Mouse (Mus musculus) embryonic facial prominence, embryonic 11.5 days (tissue): ENCODE results near the gene Psma3. TPM values are rescaled to one million over a fixed set of nuclear protein-coding genes. Genes with fewer than 3 reads are reported as not detected.

Source experiments
- ATAC-seq: fragments of 200-750 bp; cut with Nextera tagmentation; replicated peaks from 2 replicates; pipeline ENCODE4 v1.8.0; 2017; ENCODE audit warnings: low read depth; ENCODE audit not compliant: insufficient number of reproducible peaks, low FRiP score, low TSS enrichment
- DNase-seq: peaks from one replicate; pipeline ENCODE4 v3.0.0-alpha.2; 2015; ENCODE audit warnings: low spot score
- H3K27ac ChIP-seq: fragments of 300-500 bp; sonication (generic); replicated peaks from 2 replicates; pipeline ENCODE4 v1.5.1; 2014; ENCODE audit warnings: mild to moderate bottlenecking, low read depth, low read length, control low read depth
- H3K27me3 ChIP-seq: fragments of 300-500 bp; sonication (generic); 2 replicates; pipeline ENCODE4 v1.6.1; 2014; ENCODE audit warnings: mild to moderate bottlenecking, low read length, moderate library complexity, mixed read lengths; ENCODE audit not compliant: control insufficient read depth, insufficient read depth
- H3K36me3 ChIP-seq: fragments of 300-500 bp; sonication (generic); replicated peaks from 2 replicates; pipeline ENCODE4 v1.6.1; 2014; ENCODE audit warnings: low read depth, mild to moderate bottlenecking, low read length, moderate library complexity, mixed read lengths; ENCODE audit not compliant: control insufficient read depth, insufficient read depth
- H3K4me1 ChIP-seq: fragments of 300-500 bp; sonication (generic); 2 replicates; pipeline ENCODE4 v1.6.1; 2014; ENCODE audit warnings: low read length, mixed read lengths; ENCODE audit not compliant: control insufficient read depth, insufficient read depth
- H3K4me2 ChIP-seq: fragments of 300-500 bp; sonication (generic); 2 replicates; pipeline ENCODE4 v1.6.1; 2014; ENCODE audit warnings: low read depth, mild to moderate bottlenecking, control low read depth, low read length, moderate library complexity
- H3K4me3 ChIP-seq: fragments of 300-500 bp; sonication (generic); 2 replicates; pipeline ENCODE4 v1.5.1; 2014; ENCODE audit warnings: low read depth, low read length, control low read depth
- H3K9ac ChIP-seq: fragments of 300-500 bp; sonication (generic); replicated peaks from 2 replicates; pipeline ENCODE4 v1.6.1; 2014; ENCODE audit warnings: mild to moderate bottlenecking, control low read depth, low read length
- H3K9me3 ChIP-seq: fragments of 300-500 bp; sonication (generic); replicated peaks from 2 replicates; pipeline ENCODE4 v1.6.1; 2016; ENCODE audit warnings: mild to moderate bottlenecking, low read length, inconsistent platforms, mixed read lengths; ENCODE audit not compliant: control insufficient read depth
- WGBS: fragments of 180-500 bp; shearing (Covaris S2); extraction: QIAGEN DNeasy Blood & Tissue Kit; methylation state at CpG from one replicate; pipeline ENCODE4 v1.1.7; 2014; 5-methylcytosine and 5-hydroxymethylcytosine counted together
- polyA plus RNA-seq: library from polyadenylated mRNA; unstranded; fragments of >200 nt; fragmentation: Nextera tagmentation; extraction: Ambion mirVana; gene quantifications from 2 replicates; pipeline ENCODE4 v1.2.1, GENCODE M21; 2014

The Psma3 gene
- polyA plus RNA-seq, 1 experiment from 2014 or later, result 805 TPM

GRCm38 (mm10) chr12:71036729-71037404, 62.4 kb downstream of the Psma3 start:
- DNase-seq, result no peak
- no peak overlapping the region for H3K27ac ChIP-seq
- no peaks in the 10 kb centered on the region for H3K4me1 ChIP-seq
- no peak overlapping the region for H3K4me2 ChIP-seq
- H3K27me3 ChIP-seq, result no peaks in the 10 kb centered on the region
- no peak for ATAC-seq
- no peaks in the 10 kb centered on the region for H3K9me3 ChIP-seq
- H3K9ac ChIP-seq, result no peak overlapping the region
- 92% methylated on average over 12 of the region's 12 CpGs for WGBS
- no peak overlapping the region for H3K4me3 ChIP-seq
- H3K36me3 ChIP-seq, result peaks cover 4% of the 10 kb centered on the region; the same call in 1 of the 2 replicates

GRCm38 (mm10) chr12:71040462-71040861, 66.0 kb downstream of the Psma3 start:
- no peak overlapping the region for H3K4me2 ChIP-seq
- no peaks in the 10 kb centered on the region for H3K27me3 ChIP-seq
- no peak for ATAC-seq
- no peak overlapping the region for H3K4me3 ChIP-seq
- peaks cover 4% of the 10 kb centered on the region; the same call in 1 of the 2 replicates for H3K36me3 ChIP-seq
- H3K9me3 ChIP-seq, result no peaks in the 10 kb centered on the region
- WGBS, result 88% methylated on average over 7 of the region's 7 CpGs
- H3K4me1 ChIP-seq, result no peaks in the 10 kb centered on the region
- no peak for DNase-seq
- no peak overlapping the region for H3K27ac ChIP-seq
- no peak overlapping the region for H3K9ac ChIP-seq

GRCm38 (mm10) chr12:71042451-71042850, 68.0 kb downstream of the Psma3 start:
- Histone ChIP-seq H3K36me3 (peaks cover 11% of the 10 kb centered on the region), H3K4me3 (no peak overlapping the region), H3K27ac (no peak overlapping the region), H3K4me2 (no peak overlapping the region), H3K4me1 (no peaks in the 10 kb centered on the region), H3K27me3 (no peaks in the 10 kb centered on the region), H3K9ac (no peak overlapping the region), H3K9me3 (no peaks in the 10 kb centered on the region)
- WGBS, result 93% methylated on average over 1 of the region's 1 CpGs
- DNase-seq (no peak), ATAC-seq (no peak)

DNA sequence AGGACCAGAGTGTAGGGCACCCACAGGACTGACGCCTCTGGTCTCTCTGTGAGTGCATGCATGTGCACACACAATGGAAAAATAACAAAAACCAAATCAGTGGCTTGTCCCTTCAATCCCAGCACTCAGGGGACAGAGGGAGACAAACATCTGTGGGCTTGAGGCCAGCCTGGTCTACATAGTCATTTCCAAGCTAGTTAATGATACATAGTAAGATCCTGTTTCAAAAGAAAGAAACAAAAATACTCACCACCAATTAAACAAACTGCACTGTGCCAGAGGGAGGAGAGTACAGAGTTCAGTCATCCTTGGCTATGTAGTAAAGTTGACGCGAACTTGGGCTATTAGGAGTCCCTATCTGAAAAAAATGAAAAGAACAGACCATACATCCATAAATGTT, 69.2 kb downstream of the Psma3 start:
- Histone ChIP-seq H3K36me3 (peaks cover 11% of the 10 kb centered on the region), H3K27me3 (no peaks in the 10 kb centered on the region), H3K27ac (no peak overlapping the region), H3K9me3 (no peaks in the 10 kb centered on the region), H3K4me3 (no peak overlapping the region), H3K4me2 (no peak overlapping the region), H3K4me1 (peaks cover 2% of the 10 kb centered on the region; the same call in 1 of the 2 replicates), H3K9ac (no peak overlapping the region)
- ATAC-seq (no peak), DNase-seq (no peak)
- WGBS, result 91% methylated on average over 3 of the region's 3 CpGs

GRCm38 (mm10) chr12:71044488-71044887, 70.1 kb downstream of the Psma3 start:
- DNase-seq (no peak), ATAC-seq (no peak)
- no peak overlapping the region for H3K27ac ChIP-seq
- H3K4me3 ChIP-seq, result no peak overlapping the region
- no peak overlapping the region for H3K9ac ChIP-seq
- no peaks in the 10 kb centered on the region for H3K27me3 ChIP-seq
- 92% methylated on average over 2 of the region's 2 CpGs for WGBS
- peaks cover 2% of the 10 kb centered on the region; the same call in 1 of the 2 replicates for H3K4me1 ChIP-seq
- H3K36me3 ChIP-seq, result peaks cover 11% of the 10 kb centered on the region
- H3K9me3 ChIP-seq, result no peaks in the 10 kb centered on the region
- no peak overlapping the region for H3K4me2 ChIP-seq

Other genes starting within 250 kb of the Psma3 start
- gene Frmd6, start 149.1 kb upstream of the Psma3 start, polyA plus RNA-seq, result 63.5 and 68.9 TPM in 2 replicates
- 282 and 305 TPM in 2 replicates for gene Actr10, start 36.8 kb upstream of the Psma3 start, polyA plus RNA-seq
- gene Arid4a, start 41.4 kb downstream of the Psma3 start, polyA plus RNA-seq, result 30.3 and 33.9 TPM in 2 replicates
- gene Tomm20l, start 136.8 kb downstream of the Psma3 start, polyA plus RNA-seq, result not detected in 2 replicates
- 74.1 and 84.1 TPM in 2 replicates for gene Timm9, start 162.1 kb downstream of the Psma3 start, polyA plus RNA-seq
- gene 2700049A03Rik, start 162.2 kb downstream of the Psma3 start, polyA plus RNA-seq, result 18.0 and 19.0 TPM in 2 replicates